Comparison of ENCODE assay signal across 8 mouse cellular contexts in genomic region chr1:164184142-164184870, GRCm38 (mm10). TPM values are rescaled to one million over a fixed set of nuclear protein-coding genes. Genes with fewer than 3 reads are reported as not detected.
DNase-seq lines count a peak whose midpoint lies in the region; TF ChIP-seq lines count a peak whose summit lies in the region.

No protein-coding gene starts in this region.

- no peaks in the 10 kb centered on the region for H3K79me2 ChIP-seq in MEL (ENCODE audit: control insufficient read depth, insufficient read depth, low read length, poor library complexity)

- TF ChIP-seq CTCF in MEL (IDR thresholded peaks at IDR 0.05 in 2 of 3, conservative IDR thresholded peaks at IDR 0.05 in 1 of 3; ENCODE audit: control insufficient read depth in 1 of 3, insufficient read depth in 1 of 3, low read depth in 2 of 3, low read length in 3 of 3, poor library complexity in 1 of 3, severe bottlenecking in 1 of 3) = peak; percentile 28 to 84 (median 71); a peak in 5 of 6 replicates

- no peaks in the 10 kb centered on the region; a peak in 2 of 4 replicates for H3K27me3 ChIP-seq in MEL (ENCODE audit: control insufficient read depth in 1 of 2, insufficient read depth in 2 of 2, low read length in 2 of 2)
- H3K27me3 ChIP-seq in forebrain, embryonic 10.5 days (ENCODE audit: poor library complexity, severe bottlenecking) = no peaks in the 10 kb centered on the region

- peak overlapping the region; percentile 20 to 38 for H3K4me3 ChIP-seq in MEL (ENCODE audit: control insufficient read depth in 1 of 2, insufficient read depth in 1 of 2, low read depth in 2 of 2, low read length in 2 of 2)
- peak overlapping the region; percentile 43 for H3K4me3 ChIP-seq in brown adipose tissue, adult 24 weeks (ENCODE audit: insufficient read depth, low read depth, low read length)
- peak overlapping the region; percentile 23; the same call in 1 of the 2 replicates for H3K4me3 ChIP-seq in forebrain, embryonic 10.5 days

- TF ChIP-seq EP300 in MEL (IDR thresholded peaks at IDR 0.05; ENCODE audit: low read depth in 1 of 2, low read length in 2 of 2) = no peak

- WGBS in forebrain, embryonic 10.5 days = 57% methylated on average over 16 of the region's 16 CpGs

- H3K27ac ChIP-seq in MEL (ENCODE audit: control insufficient read depth, low read depth, low read length) = no peak overlapping the region
- no peak overlapping the region for H3K27ac ChIP-seq in brown adipose tissue, adult 24 weeks (replicated peaks; ENCODE audit: low read depth, low read length)
- H3K27ac ChIP-seq in forebrain, embryonic 10.5 days = no peak overlapping the region

- H3K9me3 ChIP-seq in MEL (replicated peaks; ENCODE audit: insufficient read depth, low read length) = no peaks in the 10 kb centered on the region
- H3K9me3 ChIP-seq in forebrain, embryonic 10.5 days = no peaks in the 10 kb centered on the region

- H3K4me1 ChIP-seq in MEL (ENCODE audit: control insufficient read depth in 1 of 2, insufficient read depth in 2 of 2, low read length in 2 of 2) = no peaks in the 10 kb centered on the region
- no peaks in the 10 kb centered on the region for H3K4me1 ChIP-seq in brown adipose tissue, adult 24 weeks (ENCODE audit: control insufficient read depth, insufficient read depth, insufficient read length, low read length)
- no peaks in the 10 kb centered on the region; the same call in 1 of the 2 replicates for H3K4me1 ChIP-seq in forebrain, embryonic 10.5 days

- H3K9ac ChIP-seq in MEL (ENCODE audit: control insufficient read depth, low read depth, low read length, poor library complexity, severe bottlenecking) = peak overlapping the region; percentile 32

- TF ChIP-seq RAD21 in MEL (IDR thresholded peaks at IDR 0.05; ENCODE audit: low read depth, low read length) = peak; percentile 80

- H3K36me3 ChIP-seq in MEL (ENCODE audit: control insufficient read depth in 1 of 2, insufficient read depth in 2 of 2, low read length in 2 of 2) = no peaks in the 10 kb centered on the region
- H3K36me3 ChIP-seq in forebrain, embryonic 10.5 days (replicated peaks) = no peaks in the 10 kb centered on the region

- TF ChIP-seq POLR2A in MEL (IDR thresholded peaks at IDR 0.05; ENCODE audit: control insufficient read depth in 1 of 2, insufficient read depth in 1 of 2, low read depth in 1 of 2, low read length in 2 of 2, poor library complexity in 1 of 2) = no peak

- peak; percentile 76 for DNase-seq in MEL (ENCODE audit: low read depth, low spot score)
- DNase-seq in forebrain, embryonic 10.5 days (ENCODE audit: extremely low spot score, low spot score) = peak; percentile 44
- peak; percentile 76 for DNase-seq in heart, postnatal 4 days
- DNase-seq in layer of hippocampus, adult 8-10 months (ENCODE audit: low spot score in 2 of 2) = peak; percentile 34 to 60
- peak; percentile 80 for DNase-seq in lung, postnatal 10 days
- DNase-seq in retina, postnatal 1 day = peak; percentile 81
- DNase-seq in ovary, adult 18-20 months (ENCODE audit: low spot score) = no peak

TF ChIP-seq in MEL, 35 proteins besides CTCF, POLR2A, EP300 and RAD21:
- TF ChIP-seq SIN3A (IDR thresholded peaks at IDR 0.05; ENCODE audit: low read length) (0 out of 2 replicates have a peak, but pooled peaks have one; percentile 23), ELF1 (IDR thresholded peaks at IDR 0.05; ENCODE audit: low read depth, low read length) (0 out of 2 replicates have a peak, but pooled peaks have one; percentile 32), SMC3 (IDR thresholded peaks at IDR 0.05; ENCODE audit: low read depth, low read length) (peak; percentile 74), TAL1 (IDR thresholded peaks at IDR 0.05; ENCODE audit: low read length) (no peak), GATA1 (IDR thresholded peaks at IDR 0.05; ENCODE audit: low read depth, low read length) (no peak), ZC3H11A (IDR thresholded peaks at IDR 0.05; ENCODE audit: low read depth, low read length) (peak; percentile 58)

RNA-seq across cellular contexts. Expression of gene F5, which starts 32.7 kb away (rescaled TPM):
- not detected in 2 replicates for total RNA-seq in MEL (2012; rRNA removed)
- polyA plus RNA-seq in MEL (2012; ENCODE audit: insufficient read depth in 1 of 2, insufficient read length in 2 of 2, low read depth in 1 of 2, low replicate concordance in 2 of 2, missing spikeins in 1 of 2) = not detected
- 0.25 and 0.40 TPM in 2 replicates for polyA plus RNA-seq in brown adipose tissue, adult 24 weeks (2012; ENCODE audit: insufficient read depth, insufficient read length, missing spikeins)
- polyA plus RNA-seq in forebrain, embryonic 10.5 days (2016; fragmentation: Nextera tagmentation; extraction: Ambion mirVana) = 0.27 and 0.36 TPM in 2 replicates
- total RNA-seq in heart, postnatal 4 days (2021) = under 1 TPM; 0.41 to 0.52 TPM
- 1 to 10 TPM in 2 of 4 experiments, under 1 TPM in 2; 0.26 to 1.8 (median 0.95) TPM for total RNA-seq in layer of hippocampus, adult 8-10 months (2022)
